Mouse (Mus musculus) embryonic fibroblast, embryonic 13.5 days (primary cell): ENCODE results near the gene Cdk1.

ENCODE experiments used
- CTCF ChIP-seq: IDR thresholded peaks from 2 replicates; pipeline ENCODE4 v1.5.1; 2011; ENCODE audit warnings: mild to moderate bottlenecking, control low read depth, low read length, moderate library complexity, borderline replicate concordance; ENCODE audit not compliant: insufficient read depth
- POLR2A ChIP-seq: IDR thresholded peaks from 2 replicates; pipeline ENCODE4 v1.6.1; 2011; ENCODE audit warnings: low read depth, mild to moderate bottlenecking, control low read depth, low read length, moderate library complexity

DNA sequence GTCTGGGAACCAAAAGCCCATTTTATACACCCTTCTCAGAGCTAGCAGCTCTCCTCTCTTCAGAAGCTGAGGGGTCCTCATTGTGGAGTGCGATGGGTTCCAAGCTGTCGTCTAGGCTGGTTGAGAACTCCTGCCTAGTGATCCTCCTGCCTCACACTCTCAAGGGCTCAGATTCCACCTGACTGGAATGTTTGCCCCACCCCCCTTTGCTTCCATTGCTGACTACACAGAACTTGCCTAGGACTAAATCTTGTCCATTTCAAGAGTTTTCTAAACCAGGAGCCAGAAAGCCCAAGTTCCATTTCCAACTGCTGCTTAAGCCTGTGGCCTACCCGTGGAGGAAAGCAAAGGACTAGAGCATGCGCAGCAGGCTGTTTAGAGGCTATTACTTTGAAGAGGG is 17.1 kb downstream of the Cdk1 start:
- TF ChIP-seq POLR2A (no peak), CTCF (no peak)
